Mouse (Mus musculus) myocyte (in vitro differentiated cells): ENCODE measurements around the gene Psmb10. TPM values are rescaled to one million over a fixed set of nuclear protein-coding genes. Genes with fewer than 3 reads are reported as not detected.

ENCODE experiments used
- H3K27me3 ChIP-seq: one replicate; pipeline ENCODE4 v1.6.1; 2011; ENCODE audit not compliant: control insufficient read depth, insufficient read depth, insufficient read length
- H3K36me3 ChIP-seq: one replicate; pipeline ENCODE4 v1.6.1; 2011; ENCODE audit not compliant: control insufficient read depth, insufficient read depth
- H3K4me2 ChIP-seq: one replicate; pipeline ENCODE4 v1.6.1; 2011; ENCODE audit warnings: low read depth, control low read depth
- H3K4me3 ChIP-seq: one replicate; pipeline ENCODE4 v1.5.1; 2011; ENCODE audit warnings: mild to moderate bottlenecking, control low read depth, moderate library complexity
- H3K79me2 ChIP-seq: one replicate; pipeline ENCODE4 v1.6.1; 2011; ENCODE audit not compliant: control insufficient read depth, insufficient read depth
- H3ac ChIP-seq: one replicate; pipeline ENCODE4 v1.6.1; 2011; ENCODE audit not compliant: control insufficient read depth, insufficient read length
- CEBPB ChIP-seq: IDR thresholded peaks from 2 replicates; pipeline ENCODE4 v1.6.1; 2011; ENCODE audit warnings: mild to moderate bottlenecking, moderate library complexity; ENCODE audit not compliant: poor library complexity, insufficient read depth, severe bottlenecking
- E2F4 ChIP-seq: IDR thresholded peaks from one replicate; pipeline ENCODE4 v1.6.1; 2011; ENCODE audit warnings: mild to moderate bottlenecking, control low read depth, moderate library complexity; ENCODE audit not compliant: insufficient read depth
- MAX ChIP-seq: IDR thresholded peaks from one replicate; pipeline ENCODE4 v1.6.1; 2011; ENCODE audit warnings: low read depth, mild to moderate bottlenecking, control low read depth
- MYOD1 ChIP-seq, 3 experiments: IDR thresholded peaks; one replicate each; pipeline ENCODE4 v1.6.1; 2011; ENCODE audit warnings: control low read depth in 2 of 3, low read depth in 2 of 3, mild to moderate bottlenecking in 2 of 3, moderate library complexity in 1 of 3; ENCODE audit not compliant: insufficient read length in 2 of 3, control insufficient read depth in 1 of 3
- MYOG ChIP-seq, 3 experiments: IDR thresholded peaks; one replicate each; pipeline ENCODE4 v1.6.1; 2011; ENCODE audit warnings: control low read depth in 2 of 3, low read depth in 2 of 3, mild to moderate bottlenecking in 2 of 3; ENCODE audit not compliant: insufficient read length in 2 of 3, control insufficient read depth in 1 of 3, insufficient read depth in 1 of 3
- POLR2A ChIP-seq: IDR thresholded peaks from one replicate; pipeline ENCODE4 v1.6.1; 2011; ENCODE audit warnings: low read depth, mild to moderate bottlenecking, control low read depth, moderate library complexity; ENCODE audit not compliant: insufficient read length
- POLR2AphosphoS2 ChIP-seq: IDR thresholded peaks from one replicate; pipeline ENCODE4 v1.6.1; 2011; ENCODE audit warnings: low read depth, control low read depth; ENCODE audit not compliant: insufficient read length
- REST ChIP-seq: IDR thresholded peaks from one replicate; pipeline ENCODE4 v1.6.1; 2011; ENCODE audit warnings: mild to moderate bottlenecking, control low read depth, moderate library complexity; ENCODE audit not compliant: insufficient read depth, insufficient read length
- SRF ChIP-seq: IDR thresholded peaks from one replicate; pipeline ENCODE4 v1.6.1; 2011; ENCODE audit warnings: low read depth; ENCODE audit not compliant: control insufficient read depth, insufficient read length
- TCF12 ChIP-seq: IDR thresholded peaks from one replicate; pipeline ENCODE4 v1.6.1; 2011; ENCODE audit warnings: mild to moderate bottlenecking, control low read depth; ENCODE audit not compliant: poor library complexity, insufficient read depth, severe bottlenecking
- TCF3 ChIP-seq: IDR thresholded peaks from one replicate; pipeline ENCODE4 v1.6.1; 2011; ENCODE audit warnings: low read depth, control low read depth; ENCODE audit not compliant: insufficient read length
- USF1 ChIP-seq: IDR thresholded peaks from one replicate; pipeline ENCODE4 v1.6.1; 2011; ENCODE audit warnings: low read depth, mild to moderate bottlenecking, control low read depth, moderate library complexity
- polyA plus RNA-seq: library from polyadenylated mRNA; unstranded; fragments of >200 nt; fragmentation: generic; extraction: Trizol; gene quantifications from one replicate; pipeline ENCODE4 v1.2.1, GENCODE M21; 2012; ENCODE audit warnings: missing spikeins

Psmb10 gene
- polyA plus RNA-seq, 1 experiment, result 60.0 TPM

DNA sequence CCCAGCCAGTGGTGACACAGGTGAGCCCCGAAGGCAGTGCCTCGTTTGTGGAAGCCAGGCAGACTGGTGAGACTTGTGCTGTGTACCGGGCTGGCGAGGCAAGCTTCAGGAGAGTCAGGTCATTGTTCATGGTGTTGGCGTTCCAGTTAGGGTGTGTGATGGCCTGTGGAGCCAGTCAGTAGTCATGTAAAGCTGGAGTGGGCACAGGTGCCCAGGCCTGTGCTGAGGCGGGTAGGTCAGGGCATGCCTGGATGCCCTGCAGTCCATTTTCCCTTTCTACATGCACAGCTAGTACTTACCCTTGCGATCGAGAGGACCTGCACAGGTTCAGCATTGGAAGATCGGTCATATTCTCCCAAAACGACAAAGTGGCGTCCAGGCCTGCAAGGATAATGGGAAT, 5.7 kb downstream of the Psmb10 start:
- H3ac ChIP-seq, result no peak overlapping the region
- TF ChIP-seq POLR2AphosphoS2 (peak; percentile 37), CEBPB (no peak), USF1 (no peak), POLR2A (no peak)
- no peak overlapping the region for H3K4me3 ChIP-seq
- no peaks in the 10 kb centered on the region for H3K36me3 ChIP-seq
- no peak overlapping the region for H3K4me2 ChIP-seq
- no peaks in the 10 kb centered on the region for H3K79me2 ChIP-seq
- H3K27me3 ChIP-seq, result no peaks in the 10 kb centered on the region

- no peak overlapping the region for H3K4me2 ChIP-seq
- no peaks in the 10 kb centered on the region for H3K79me2 ChIP-seq
- no peak overlapping the region for H3ac ChIP-seq
- H3K27me3 ChIP-seq, result no peaks in the 10 kb centered on the region
- H3K36me3 ChIP-seq, result no peaks in the 10 kb centered on the region
- no peak for TF ChIP-seq E2F4
- TF ChIP-seq SRF, result no peak
- TF ChIP-seq POLR2A, result no peak
- no peak for TF ChIP-seq MAX
- H3K4me3 ChIP-seq, result no peak overlapping the region
Measured at GRCm38 (mm10) chr8:105931271-105931670, 7.0 kb downstream of the Psmb10 start.

GRCm38 (mm10) chr8:105930602-105931001, 7.6 kb downstream of the Psmb10 start:
- Histone ChIP-seq H3K79me2 (no peaks in the 10 kb centered on the region), H3K27me3 (no peaks in the 10 kb centered on the region), H3ac (no peak overlapping the region), H3K4me3 (no peak overlapping the region), H3K36me3 (no peaks in the 10 kb centered on the region), H3K4me2 (no peak overlapping the region)
- no peak for TF ChIP-seq TCF12
- no peak for TF ChIP-seq TCF3
- TF ChIP-seq POLR2AphosphoS2, result no peak
- TF ChIP-seq MYOD1 (IDR thresholded peaks at IDR 0.05; ENCODE audit: control insufficient read depth in 1 of 3, insufficient read length in 2 of 3, low read depth in 2 of 3), result no peak
- TF ChIP-seq MAX, result no peak
- no peak for TF ChIP-seq E2F4
- no peak for TF ChIP-seq REST
- no peak for TF ChIP-seq POLR2A
- no peak for TF ChIP-seq SRF
- TF ChIP-seq CEBPB, result no peak

DNA sequence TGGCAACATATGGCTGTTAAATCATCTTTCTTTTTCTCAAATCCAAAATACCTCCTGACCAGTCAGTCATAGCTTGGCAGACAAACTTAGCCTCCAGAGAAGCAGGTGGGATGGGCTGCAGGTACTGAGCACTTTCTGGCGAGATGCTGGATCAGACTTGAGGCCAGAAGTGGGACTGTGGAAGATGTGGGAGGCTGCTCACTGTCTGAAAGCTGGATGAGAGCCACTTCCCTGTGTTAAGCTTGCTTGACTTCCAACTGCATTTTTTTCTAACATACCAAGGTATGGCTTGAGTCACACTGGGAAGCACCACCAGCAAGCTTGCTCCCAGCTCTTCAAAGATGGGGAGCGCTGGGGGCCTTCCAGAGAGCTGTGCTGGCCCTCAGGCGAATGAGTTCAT, 13.1 kb downstream of the Psmb10 start:
- peaks cover 6% of the 10 kb centered on the region for H3K36me3 ChIP-seq
- no peaks in the 10 kb centered on the region for H3K27me3 ChIP-seq
- TF ChIP-seq USF1 (no peak), CEBPB (no peak), E2F4 (no peak), REST (no peak), MAX (no peak), TCF3 (no peak), SRF (no peak), MYOG (IDR thresholded peaks at IDR 0.05; ENCODE audit: control insufficient read depth in 1 of 3, insufficient read depth in 1 of 3, insufficient read length in 2 of 3, low read depth in 2 of 3) (no peak), MYOD1 (IDR thresholded peaks at IDR 0.05; ENCODE audit: control insufficient read depth in 1 of 3, insufficient read length in 2 of 3, low read depth in 2 of 3) (no peak), POLR2A (no peak), TCF12 (no peak), POLR2AphosphoS2 (no peak)
- no peak overlapping the region for H3K4me3 ChIP-seq
- no peak overlapping the region for H3ac ChIP-seq
- no peak overlapping the region for H3K4me2 ChIP-seq
- no peaks in the 10 kb centered on the region for H3K79me2 ChIP-seq

DNA sequence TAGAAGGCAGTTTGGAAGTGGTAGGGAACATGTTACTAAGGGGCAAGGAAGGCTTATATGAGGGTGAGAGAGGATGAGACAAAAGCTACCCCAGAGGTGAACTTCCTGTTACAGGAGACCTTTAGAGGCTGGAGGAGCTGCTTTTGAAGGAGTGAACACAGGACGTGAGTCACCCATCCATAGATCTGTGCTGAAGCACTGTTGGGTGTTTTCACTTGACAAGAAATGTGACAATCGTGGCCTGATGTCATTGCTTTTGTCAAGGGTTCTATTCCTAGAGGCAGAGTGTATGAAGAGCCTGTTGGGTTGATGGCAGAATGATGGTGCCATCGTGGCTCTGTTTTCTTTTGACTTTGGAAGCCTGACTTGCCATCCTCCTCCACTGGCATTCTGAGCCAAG, 18.9 kb downstream of the Psmb10 start:
- TF ChIP-seq SRF, result no peak
- no peak for TF ChIP-seq MYOG (IDR thresholded peaks at IDR 0.05; ENCODE audit: control insufficient read depth in 1 of 3, insufficient read depth in 1 of 3, insufficient read length in 2 of 3, low read depth in 2 of 3)
- TF ChIP-seq MYOD1 (IDR thresholded peaks at IDR 0.05; ENCODE audit: control insufficient read depth in 1 of 3, insufficient read length in 2 of 3, low read depth in 2 of 3), result no peak
- TF ChIP-seq REST, result no peak
- TF ChIP-seq E2F4, result no peak
- TF ChIP-seq TCF3, result no peak
- H3K36me3 ChIP-seq, result peaks cover 6% of the 10 kb centered on the region
- H3K27me3 ChIP-seq, result no peaks in the 10 kb centered on the region
- no peak overlapping the region for H3K4me3 ChIP-seq
- no peak overlapping the region for H3K4me2 ChIP-seq
- H3ac ChIP-seq, result no peak overlapping the region
- peaks cover 6% of the 10 kb centered on the region for H3K79me2 ChIP-seq

DNA sequence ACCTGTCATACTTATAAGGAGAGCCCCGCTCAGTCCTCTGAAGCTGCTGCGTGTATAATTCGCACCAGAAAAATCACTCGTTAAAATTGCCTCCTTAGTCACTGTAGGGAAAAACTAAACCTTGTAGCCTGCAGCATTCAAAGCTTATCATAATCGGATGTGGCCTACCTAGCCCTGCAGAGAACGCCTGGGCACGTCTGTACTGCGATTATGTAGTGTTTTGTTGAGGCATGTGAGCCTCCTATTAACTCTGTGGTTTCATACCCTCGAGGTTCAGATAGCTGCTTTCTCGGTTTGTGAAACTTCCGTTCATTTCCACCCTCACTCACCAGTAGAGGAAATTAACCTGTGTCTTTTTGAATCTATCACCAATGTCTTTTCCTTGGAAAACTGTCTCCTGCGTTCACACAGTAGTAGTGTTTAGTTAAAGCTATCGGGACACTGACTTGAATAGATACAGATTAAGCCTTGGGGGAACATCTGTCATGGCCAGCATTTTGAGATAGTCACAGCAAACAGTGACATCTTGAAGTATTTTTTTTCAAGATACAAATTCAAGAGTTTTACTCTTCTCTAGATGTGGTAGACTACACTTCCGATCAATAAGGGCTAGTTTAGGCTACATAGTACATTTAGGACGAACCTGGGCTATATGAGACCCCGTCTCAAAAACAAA, 37.2 kb downstream of the Psmb10 start:
- H3K4me3 ChIP-seq, result peak overlapping the region; percentile 59
- peak overlapping the region; percentile 43 for H3ac ChIP-seq
- no peaks in the 10 kb centered on the region for H3K36me3 ChIP-seq
- H3K79me2 ChIP-seq, result peaks cover 22% of the 10 kb centered on the region
- H3K4me2 ChIP-seq, result peak overlapping the region; percentile 88
- no peaks in the 10 kb centered on the region for H3K27me3 ChIP-seq
- TF ChIP-seq SRF, result no peak
- TF ChIP-seq CEBPB, result no peak
- TF ChIP-seq TCF3, result no peak
- TF ChIP-seq TCF12, result no peak
- TF ChIP-seq MYOG (IDR thresholded peaks at IDR 0.05; ENCODE audit: control insufficient read depth in 1 of 3, insufficient read depth in 1 of 3, insufficient read length in 2 of 3, low read depth in 2 of 3), result no peak
- no peak for TF ChIP-seq POLR2AphosphoS2
- TF ChIP-seq MAX, result no peak
- no peak for TF ChIP-seq REST
- TF ChIP-seq USF1, result no peak
- TF ChIP-seq E2F4, result no peak
- TF ChIP-seq MYOD1 (IDR thresholded peaks at IDR 0.05; ENCODE audit: control insufficient read depth in 1 of 3, insufficient read length in 2 of 3, low read depth in 2 of 3), result no peak
- no peak for TF ChIP-seq POLR2A
